Mouse (Mus musculus) C2C12 (cell line): ENCODE data around the gene Moap1.

Experiments
- CTCF ChIP-seq: IDR thresholded peaks from one replicate; pipeline ENCODE4 v1.5.1; 2011; ENCODE audit not compliant: control insufficient read depth, insufficient read depth, insufficient read length
- MAX ChIP-seq: IDR thresholded peaks from one replicate; pipeline ENCODE4 v1.6.1; 2011; ENCODE audit warnings: mild to moderate bottlenecking, control low read depth
- MYOD1 ChIP-seq: IDR thresholded peaks from one replicate; pipeline ENCODE4 v1.6.1; 2011; ENCODE audit warnings: low read depth; ENCODE audit not compliant: control insufficient read depth, insufficient read length
- MYOG ChIP-seq: IDR thresholded peaks from one replicate; pipeline ENCODE4 v1.6.1; 2011; ENCODE audit not compliant: control insufficient read depth, insufficient read length; ENCODE audit errors: extremely low read depth
- USF1 ChIP-seq: IDR thresholded peaks from one replicate; pipeline ENCODE4 v1.6.1; 2011; ENCODE audit warnings: low read depth, mild to moderate bottlenecking, control low read depth, moderate library complexity

DNA sequence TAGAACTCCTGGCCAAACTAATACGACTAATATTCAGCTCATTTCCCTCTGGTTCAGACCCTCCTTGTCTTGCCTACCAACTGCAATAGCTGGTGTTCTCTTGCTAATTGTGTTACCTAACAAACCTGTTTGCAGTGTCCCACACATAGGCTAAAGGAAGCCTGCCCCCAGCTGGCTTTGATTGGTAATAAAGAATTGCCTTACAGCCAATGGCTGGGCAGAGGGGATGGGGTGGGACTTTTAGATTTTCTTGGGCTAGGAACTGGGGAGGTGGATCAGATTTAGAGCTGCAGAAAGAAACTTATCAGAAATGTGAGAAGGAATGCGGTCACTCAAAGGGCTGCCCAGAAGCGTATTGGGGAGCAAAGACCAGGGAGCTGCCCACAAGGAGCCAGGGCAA lies 36.0 kb upstream of the Moap1 start:
- TF ChIP-seq CTCF: no peak
- no peak for TF ChIP-seq MYOG
- no peak for TF ChIP-seq MAX
- no peak for TF ChIP-seq USF1
- no peak for TF ChIP-seq MYOD1
